Mouse (Mus musculus): Measurements from ENCODE around the gene Glul. TPM values are rescaled to one million over a fixed set of nuclear protein-coding genes. Genes with fewer than 3 reads are reported as not detected.

Glul gene
- polyA plus RNA-seq, 1 experiment from 2014 or later = 88.4 TPM

DNA sequence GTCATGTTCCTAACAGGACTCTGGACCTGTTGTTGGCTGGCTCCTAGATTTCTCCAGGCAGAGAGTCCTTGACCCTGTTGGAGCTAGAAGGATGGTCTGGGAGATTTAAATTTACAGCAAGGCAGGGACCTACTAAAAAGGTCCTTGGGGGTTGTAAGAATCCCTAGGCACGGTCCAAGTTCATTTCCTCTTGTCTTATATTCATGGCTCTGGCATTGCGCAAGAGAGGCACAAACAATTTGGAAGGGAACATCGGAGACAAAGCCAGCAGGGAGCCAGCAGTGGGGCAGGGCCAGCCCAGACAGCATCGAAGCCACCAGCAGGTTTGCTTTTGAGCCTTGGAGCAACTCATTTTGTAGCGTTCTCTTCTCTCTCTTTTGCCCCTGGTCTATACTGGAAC, 45.4 kb downstream of the Glul start:
- Histone ChIP-seq H3K4me3 (no peak overlapping the region), H3K27ac (no peak overlapping the region), H3K27me3 (no peaks in the 10 kb centered on the region), H3K4me2 (no peak overlapping the region), H3K36me3 (no peaks in the 10 kb centered on the region), H3K4me1 (no peaks in the 10 kb centered on the region), H3K9ac (no peak overlapping the region), H3K9me3 (no peaks in the 10 kb centered on the region)
- ATAC-seq (ENCODE audit: insufficient number of reproducible peaks, low FRiP score, low TSS enrichment, low read depth) = no peak
- 75% methylated on average over 5 of the region's 5 CpGs for WGBS

DNA sequence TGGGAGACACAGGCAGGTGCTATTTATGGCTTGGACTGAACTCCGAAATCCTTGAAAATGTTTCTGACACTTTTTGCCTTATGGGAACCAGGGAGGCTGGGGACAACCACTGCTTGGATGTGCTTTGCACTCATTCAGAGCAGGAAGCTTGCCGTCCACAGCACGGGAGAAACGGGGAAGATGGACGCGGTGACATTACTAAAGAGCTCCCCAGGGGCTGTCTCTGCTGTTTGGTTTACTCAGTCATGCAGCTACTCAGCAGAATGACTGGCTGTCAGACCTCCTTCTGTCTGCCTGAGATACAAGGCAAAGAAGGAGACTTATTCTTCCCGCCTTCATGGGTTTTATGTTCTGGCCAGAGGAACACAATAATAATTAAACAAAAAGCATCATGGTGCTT, 47.2 kb downstream of the Glul start:
- no peak for ATAC-seq (ENCODE audit: insufficient number of reproducible peaks, low FRiP score, low TSS enrichment, low read depth)
- Histone ChIP-seq H3K4me1 (no peaks in the 10 kb centered on the region), H3K4me2 (no peak overlapping the region), H3K36me3 (no peaks in the 10 kb centered on the region), H3K4me3 (no peak overlapping the region), H3K9ac (no peak overlapping the region), H3K27me3 (no peaks in the 10 kb centered on the region), H3K27ac (no peak overlapping the region), H3K9me3 (no peaks in the 10 kb centered on the region)
- 69% methylated on average over 7 of the region's 7 CpGs for WGBS

GRCm38 (mm10) chr1:153947837-153948236, 48.1 kb downstream of the Glul start:
- H3K4me1 ChIP-seq = no peaks in the 10 kb centered on the region
- 82% methylated on average over 6 of the region's 6 CpGs for WGBS
- no peaks in the 10 kb centered on the region for H3K36me3 ChIP-seq
- no peak overlapping the region for H3K9ac ChIP-seq
- no peak for ATAC-seq (ENCODE audit: insufficient number of reproducible peaks, low FRiP score, low TSS enrichment, low read depth)
- H3K9me3 ChIP-seq = no peaks in the 10 kb centered on the region
- H3K4me2 ChIP-seq = no peak overlapping the region
- H3K27me3 ChIP-seq = no peaks in the 10 kb centered on the region
- H3K4me3 ChIP-seq = no peak overlapping the region
- no peak overlapping the region for H3K27ac ChIP-seq

DNA sequence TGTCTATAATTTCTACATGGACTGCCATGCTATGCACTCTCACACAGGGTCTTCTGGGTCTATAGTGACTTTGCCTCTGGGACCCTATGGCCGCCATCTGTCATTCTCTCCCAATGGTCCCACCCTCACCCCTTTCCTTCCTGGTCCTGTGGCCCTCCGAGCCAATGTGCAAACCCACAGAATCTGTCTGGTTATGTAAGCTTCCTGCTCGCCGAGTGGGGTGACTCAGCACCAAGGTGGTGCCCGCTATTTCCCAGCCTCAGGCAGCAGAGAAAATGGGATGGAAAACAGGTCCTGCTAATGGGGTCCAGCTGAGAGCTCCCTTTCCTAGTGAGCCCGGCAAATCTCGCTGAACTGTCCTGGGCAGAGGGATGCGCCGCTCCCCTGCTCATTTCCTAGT, 53.5 kb downstream of the Glul start:
- H3K36me3 ChIP-seq = no peaks in the 10 kb centered on the region
- H3K4me3 ChIP-seq = no peak overlapping the region
- no peak overlapping the region for H3K9ac ChIP-seq
- 66% methylated on average over 9 of the region's 9 CpGs for WGBS
- H3K4me1 ChIP-seq = no peaks in the 10 kb centered on the region
- no peaks in the 10 kb centered on the region for H3K9me3 ChIP-seq
- no peak overlapping the region for H3K4me2 ChIP-seq
- no peak overlapping the region for H3K27ac ChIP-seq
- H3K27me3 ChIP-seq = no peaks in the 10 kb centered on the region
- no peak for ATAC-seq (ENCODE audit: insufficient number of reproducible peaks, low FRiP score, low TSS enrichment, low read depth)

- H3K4me1 ChIP-seq = no peaks in the 10 kb centered on the region
- WGBS = 77% methylated on average over 6 of the region's 6 CpGs
- no peak overlapping the region for H3K4me2 ChIP-seq
These were observed 54.1 kb downstream of the Glul start for GRCm38 (mm10) chr1:153953797-153954196.

DNA sequence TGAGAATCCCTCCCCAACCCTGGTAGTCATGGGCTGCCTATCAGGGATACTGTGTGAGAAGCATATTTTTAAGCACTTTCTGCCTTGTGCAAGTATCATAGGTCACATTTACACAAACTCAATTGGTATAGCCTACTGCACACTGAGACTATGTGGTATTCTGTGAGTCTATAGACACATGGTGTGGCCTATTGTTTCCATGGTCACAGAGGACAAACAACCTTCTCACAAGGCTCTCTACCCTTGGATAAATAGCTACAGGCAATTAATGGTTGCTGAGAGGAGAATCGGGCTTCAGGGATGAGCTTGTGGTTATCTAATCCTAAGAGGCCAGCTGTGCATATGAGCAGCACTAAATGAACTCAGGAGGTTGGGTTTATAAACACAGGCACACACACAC, 58.1 kb downstream of the Glul start:
- Histone ChIP-seq H3K4me3 (no peak overlapping the region), H3K4me2 (no peak overlapping the region), H3K9me3 (no peaks in the 10 kb centered on the region), H3K36me3 (no peaks in the 10 kb centered on the region), H3K27ac (no peak overlapping the region), H3K4me1 (no peaks in the 10 kb centered on the region), H3K9ac (no peak overlapping the region), H3K27me3 (no peaks in the 10 kb centered on the region)
- ATAC-seq (ENCODE audit: insufficient number of reproducible peaks, low FRiP score, low TSS enrichment, low read depth) = no peak
- WGBS = 59% methylated on average over 1 of the region's 1 CpGs

More at GRCm38 (mm10) chr1:153953797-153954196, 54.1 kb downstream of the Glul start:
- H3K36me3 ChIP-seq = no peaks in the 10 kb centered on the region
- H3K9me3 ChIP-seq = no peaks in the 10 kb centered on the region
- no peak overlapping the region for H3K27ac ChIP-seq
- no peak overlapping the region for H3K4me3 ChIP-seq
- no peaks in the 10 kb centered on the region for H3K27me3 ChIP-seq
- ATAC-seq (ENCODE audit: insufficient number of reproducible peaks, low FRiP score, low TSS enrichment, low read depth) = no peak
- H3K9ac ChIP-seq = no peak overlapping the region

Small RNA genes lying within 50 kb of the gene (microRNA-seq; reads per million reads assigned to microRNA genes)
- gene Mir8114 = 9.4 reads per million, percentile 25 among the genes with 10 or more reads in this experiment

Other genes with a start within 250 kb of the Glul start
- 0.61 and 0.91 TPM in 2 replicates for gene Rgs8, start 246.9 kb upstream of the Glul start, polyA plus RNA-seq (2015; fragmentation: Nextera tagmentation; extraction: Ambion mirVana)
- 12.7 and 17.9 TPM in 2 replicates for gene Rgs16, start 159.6 kb upstream of the Glul start, polyA plus RNA-seq (2015; fragmentation: Nextera tagmentation; extraction: Ambion mirVana)
- gene Rnasel, start 150.5 kb upstream of the Glul start, polyA plus RNA-seq (2015; fragmentation: Nextera tagmentation; extraction: Ambion mirVana) = 10.2 and 10.6 TPM in 2 replicates
- 0.13 and 0.19 TPM in 2 replicates for gene Rgsl1, start 55.8 kb upstream of the Glul start, polyA plus RNA-seq (2015; fragmentation: Nextera tagmentation; extraction: Ambion mirVana)
- 0.08 and 0.16 TPM in 2 replicates for gene Teddm1b, start 25.6 kb upstream of the Glul start, polyA plus RNA-seq (2015; fragmentation: Nextera tagmentation; extraction: Ambion mirVana)
- gene Teddm1a, start 8.2 kb upstream of the Glul start, polyA plus RNA-seq (2015; fragmentation: Nextera tagmentation; extraction: Ambion mirVana) = not detected in 2 replicates
- 0.35 and 0.78 TPM in 2 replicates for gene Teddm2, start 284 bp downstream of the Glul start, polyA plus RNA-seq (2015; fragmentation: Nextera tagmentation; extraction: Ambion mirVana)